Mouse (Mus musculus): ENCODE results near the gene Iffo2. TPM values are rescaled to one million over a fixed set of nuclear protein-coding genes. Genes with fewer than 3 reads are reported as not detected.
"Not testable (repeated sequence)": the region's sequence is repeated elsewhere in the genome, so short reads cannot be mapped to it uniquely, and the experiment has no call there.

Iffo2 gene
- 10 to 100 TPM; 13.0 to 13.5 TPM for total RNA-seq (2021)
- long read RNA-seq, experiment 1, partial matches to known transcripts: 1 of 3 reads
- long read RNA-seq, experiment 1, other reads (novel, unspliced or antisense): 2 of 3 reads
- long read RNA-seq, experiment 2, full-length matches to known transcripts: 3 of 5 reads
- long read RNA-seq, experiment 2, partial matches to known transcripts: 0 of 5 reads
- long read RNA-seq, experiment 2, other reads (novel, unspliced or antisense): 2 of 5 reads

GRCm38 (mm10) chr4:139530248-139530647 is at the start of gene Iffo2:
Iffo2 (plus strand) TSS chr4:139530548.
- not testable (repeated sequence) for DNase-seq (ENCODE audit: low spot score in 2 of 2)

- no peak for DNase-seq (ENCODE audit: low spot score in 2 of 2)
These were observed 48.9 kb upstream of the Iffo2 start for GRCm38 (mm10) chr4:139481400-139481799.

GRCm38 (mm10) chr4:139483461-139484105 is 46.8 kb upstream of the Iffo2 start:
- no peak for DNase-seq (ENCODE audit: low spot score in 2 of 2)

- no peak for DNase-seq (ENCODE audit: low spot score in 2 of 2)
These were observed 45.9 kb upstream of the Iffo2 start for GRCm38 (mm10) chr4:139484496-139484895.

GRCm38 (mm10) chr4:139487085-139487484 is 43.3 kb upstream of the Iffo2 start:
- DNase-seq (ENCODE audit: low spot score in 2 of 2): no peak

- DNase-seq (ENCODE audit: low spot score in 2 of 2): no peak
These were observed 42.0 kb upstream of the Iffo2 start for GRCm38 (mm10) chr4:139488325-139488724.

GRCm38 (mm10) chr4:139489946-139490345 is 40.4 kb upstream of the Iffo2 start:
- no peak for DNase-seq (ENCODE audit: low spot score in 2 of 2)

GRCm38 (mm10) chr4:139490413-139491055 is 39.8 kb upstream of the Iffo2 start:
- DNase-seq (ENCODE audit: low spot score in 2 of 2): no peak

GRCm38 (mm10) chr4:139491541-139492170 is 38.7 kb upstream of the Iffo2 start:
- no peak for DNase-seq (ENCODE audit: low spot score in 2 of 2)

GRCm38 (mm10) chr4:139492258-139492833 is 38.0 kb upstream of the Iffo2 start:
- DNase-seq (ENCODE audit: low spot score in 2 of 2): no peak

- no peak for DNase-seq (ENCODE audit: low spot score in 2 of 2)
These were observed 36.9 kb upstream of the Iffo2 start for GRCm38 (mm10) chr4:139493227-139494025.

GRCm38 (mm10) chr4:139500814-139501213 is 29.5 kb upstream of the Iffo2 start:
- DNase-seq (ENCODE audit: low spot score in 2 of 2): no peak

GRCm38 (mm10) chr4:139501702-139502101 is 28.6 kb upstream of the Iffo2 start:
- DNase-seq (ENCODE audit: low spot score in 2 of 2): no peak

GRCm38 (mm10) chr4:139503919-139504318 is 26.4 kb upstream of the Iffo2 start:
- no peak for DNase-seq (ENCODE audit: low spot score in 2 of 2)

- no peak for DNase-seq (ENCODE audit: low spot score in 2 of 2)
These were observed 24.6 kb upstream of the Iffo2 start for GRCm38 (mm10) chr4:139505716-139506115.

GRCm38 (mm10) chr4:139506727-139507126 is 23.6 kb upstream of the Iffo2 start:
- no peak for DNase-seq (ENCODE audit: low spot score in 2 of 2)

- DNase-seq (ENCODE audit: low spot score in 2 of 2): no peak
These were observed 21.3 kb upstream of the Iffo2 start for GRCm38 (mm10) chr4:139509069-139509468.

GRCm38 (mm10) chr4:139511557-139511956 is 18.8 kb upstream of the Iffo2 start:
- no peak for DNase-seq (ENCODE audit: low spot score in 2 of 2)

GRCm38 (mm10) chr4:139512985-139513384 is 17.4 kb upstream of the Iffo2 start:
- DNase-seq (ENCODE audit: low spot score in 2 of 2): no peak

- no peak for DNase-seq (ENCODE audit: low spot score in 2 of 2)
These were observed 11.1 kb upstream of the Iffo2 start for GRCm38 (mm10) chr4:139519221-139519620.

- no peak for DNase-seq (ENCODE audit: low spot score in 2 of 2)
These were observed 8.4 kb upstream of the Iffo2 start for GRCm38 (mm10) chr4:139521926-139522325.
